Mouse (Mus musculus) heart, postnatal 0 days (tissue): ENCODE data around the gene Ecd.

ENCODE experiments used
- CTCF ChIP-seq: IDR thresholded peaks from 2 replicates; pipeline ENCODE4 v1.5.1; 2016; ENCODE audit warnings: antibody characterized with exemption, control low read depth, low read depth
- EP300 ChIP-seq: IDR thresholded peaks from 2 replicates; pipeline ENCODE4 v1.6.1; 2016; ENCODE audit warnings: antibody characterized with exemption, low read depth

GRCm38 (mm10) chr14:20297616-20298015, 50.3 kb downstream of the Ecd start:
- TF ChIP-seq CTCF (no peak), EP300 (no peak)
